Mouse (Mus musculus) olfactory bulb, adult 2 months (tissue): Measurements from ENCODE around the gene Gpr162.

ENCODE experiments used
- CTCF ChIP-seq: fragments of 200-500 bp; IDR thresholded peaks from 2 replicates; pipeline ENCODE4 v1.5.1; 2012; ENCODE audit warnings: low read depth, mild to moderate bottlenecking, low read length, moderate library complexity; ENCODE audit not compliant: insufficient read depth
- POLR2A ChIP-seq: fragments of 200-500 bp; IDR thresholded peaks from 2 replicates; pipeline ENCODE4 v1.6.1; 2012; ENCODE audit warnings: mild to moderate bottlenecking, low read depth, low read length, moderate library complexity; ENCODE audit not compliant: insufficient read depth

DNA sequence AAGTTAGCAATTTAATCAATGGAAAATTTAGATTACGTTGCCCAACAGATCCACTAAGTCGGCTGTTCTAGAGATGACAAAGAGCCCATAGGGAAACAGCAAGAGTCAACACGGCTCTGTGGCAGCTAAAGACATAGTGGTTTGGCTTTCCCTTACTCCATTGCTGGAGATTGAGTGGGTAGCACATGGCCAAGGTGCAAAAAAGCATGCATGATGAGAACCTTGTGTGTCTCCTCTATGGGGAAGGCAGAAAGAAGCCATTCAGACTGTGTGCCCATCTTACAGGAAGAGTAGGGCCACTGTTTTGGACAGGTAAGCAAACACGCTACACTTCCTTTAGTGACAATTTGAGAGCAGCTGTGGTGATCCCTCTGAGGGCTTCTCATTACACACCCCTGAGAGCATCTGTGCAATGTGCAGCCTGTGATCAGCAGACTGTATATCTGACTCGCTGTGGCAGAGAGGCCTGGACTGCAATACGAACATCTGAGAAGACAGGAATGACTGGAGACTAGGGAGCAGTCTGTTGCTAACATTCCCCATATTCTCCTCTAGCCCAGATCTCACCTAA is 24.9 kb upstream of the Gpr162 start:
- TF ChIP-seq CTCF (no peak), POLR2A (no peak)
